Mouse (Mus musculus): ENCODE data around the gene E2f1.

DNA sequence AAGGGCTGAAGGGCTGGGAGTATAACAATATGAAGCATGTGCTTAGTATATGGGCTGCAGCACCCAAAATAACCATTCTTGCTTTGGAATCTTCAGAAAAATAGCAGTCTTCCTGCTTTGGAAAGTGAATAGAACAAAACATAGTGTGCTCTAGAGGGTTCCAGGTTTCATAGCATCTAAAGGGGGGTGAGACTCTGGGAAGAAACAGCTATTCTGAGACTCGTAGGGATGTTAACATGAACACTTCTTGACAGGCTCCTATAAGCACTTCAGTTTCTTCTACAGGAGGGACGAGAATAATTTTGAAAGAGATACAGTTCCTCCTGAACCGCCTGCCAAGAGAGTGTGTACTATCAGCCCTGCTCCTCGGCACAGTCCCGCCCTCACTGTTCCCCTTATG, 52.3 kb downstream of the E2f1 start:
- TF ChIP-seq GATA1 (IDR thresholded peaks at IDR 0.05; ENCODE audit: borderline replicate concordance, low read length) (no peak), FLI1 (IDR thresholded peaks at IDR 0.05; ENCODE audit: low read length) (no peak)

Data from megakaryocyte, embryonic 14.5 days (primary cell).